Mouse (Mus musculus) heart, embryonic 14.5 days (tissue): ENCODE measurements at regions not wholly inside any gene's neighbourhood (a gene's known extent, or its start where the extent isn't known, plus 50 kb on each side); places are given as distances from the start of the nearest gene placed in this dataset.

Experiments
- ATAC-seq: fragments of 200-750 bp; cut with Nextera tagmentation; 2 replicates; pipeline ENCODE4 v1.8.0; 2017; ENCODE audit warnings: low read depth, moderate TSS enrichment; ENCODE audit not compliant: insufficient number of reproducible peaks, insufficient read depth, low FRiP score
- H3K27ac ChIP-seq, 2 experiments: fragments of 200-500 bp in 1 of 2; fragments of 300-500 bp in 1 of 2; sonication (generic) in 1 of 2; replicated peaks in 1 of 2; 2 replicates each; pipeline ENCODE4 v1.5.1; 2012 to 2014; ENCODE audit warnings: low read depth in 2 of 2, low read length in 2 of 2, control low read depth in 1 of 2, mild to moderate bottlenecking in 1 of 2, mixed read lengths in 1 of 2; ENCODE audit not compliant: control insufficient read depth in 1 of 2, insufficient read depth in 1 of 2
- H3K27me3 ChIP-seq: fragments of 300-500 bp; sonication (generic); 2 replicates; pipeline ENCODE4 v1.6.1; 2014; ENCODE audit warnings: mild to moderate bottlenecking, low read length, control low read depth; ENCODE audit not compliant: control insufficient read depth, insufficient read depth
- H3K36me3 ChIP-seq: fragments of 300-500 bp; sonication (generic); 2 replicates; pipeline ENCODE4 v1.6.1; 2014; ENCODE audit warnings: mild to moderate bottlenecking, control low read depth, low read length, mixed read lengths; ENCODE audit not compliant: control insufficient read depth, insufficient read depth
- H3K4me1 ChIP-seq, 2 experiments: fragments of 200-500 bp in 1 of 2; fragments of 300-500 bp in 1 of 2; sonication (generic) in 1 of 2; 2 replicates each; pipeline ENCODE4 v1.6.1; 2012 to 2014; ENCODE audit warnings: low read length in 2 of 2, control low read depth in 1 of 2, mixed read lengths in 1 of 2; ENCODE audit not compliant: control insufficient read depth in 2 of 2, insufficient read depth in 2 of 2
- H3K4me2 ChIP-seq: fragments of 300-500 bp; sonication (generic); 2 replicates; pipeline ENCODE4 v1.6.1; 2014; ENCODE audit warnings: mild to moderate bottlenecking, low read length
- H3K4me3 ChIP-seq, 2 experiments: fragments of 200-500 bp in 1 of 2; fragments of 300-500 bp in 1 of 2; sonication (generic) in 1 of 2; 2 replicates each; pipeline ENCODE4 v1.5.1; 2012 to 2014; ENCODE audit warnings: low read length in 2 of 2, mild to moderate bottlenecking in 2 of 2, control low read depth in 1 of 2, low read depth in 1 of 2, moderate library complexity in 1 of 2; ENCODE audit not compliant: control insufficient read depth in 1 of 2, insufficient read depth in 1 of 2
- H3K9ac ChIP-seq: fragments of 300-500 bp; sonication (generic); 2 replicates; pipeline ENCODE4 v1.6.1; 2014; ENCODE audit warnings: mild to moderate bottlenecking, low read length
- H3K9me3 ChIP-seq: fragments of 300-500 bp; sonication (generic); 2 replicates; pipeline ENCODE4 v1.6.1; 2016; ENCODE audit warnings: low read length, control low read depth; ENCODE audit not compliant: control insufficient read depth
- WGBS: fragments of 180-500 bp; shearing (Covaris S2); extraction: QIAGEN DNeasy Blood & Tissue Kit; methylation state at CpG from one replicate; pipeline ENCODE4 v1.1.7; 2014; 5-methylcytosine and 5-hydroxymethylcytosine counted together

DNA sequence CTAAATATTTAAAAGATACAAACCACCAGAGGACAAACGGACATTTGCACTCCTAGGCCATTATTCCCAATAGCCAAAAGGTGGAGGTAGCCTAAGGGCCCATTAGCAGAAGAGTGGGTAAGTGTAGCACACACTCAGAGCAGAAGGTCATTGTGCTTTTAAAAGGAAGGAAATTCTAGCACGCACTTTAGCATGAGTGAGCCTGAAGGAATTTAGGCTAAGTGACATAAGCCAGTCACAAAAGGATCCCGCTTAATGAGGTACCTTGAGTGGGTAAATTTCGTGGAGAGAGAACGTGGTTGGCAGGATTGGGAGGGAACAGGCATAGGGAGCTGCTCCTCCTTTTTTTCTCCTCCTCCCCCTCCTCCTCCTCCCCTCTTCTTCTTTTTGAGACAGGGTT is 70.4 kb upstream of the Cd28 start:
- H3K4me2 ChIP-seq, result no peak overlapping the region
- H3K36me3 ChIP-seq, result no peaks in the 10 kb centered on the region
- 31% methylated on average over 5 of the region's 5 CpGs for WGBS
- H3K9ac ChIP-seq, result no peak overlapping the region
- peaks cover 14 to 33% of the 10 kb centered on the region in 2 experiments for H3K4me1 ChIP-seq
- no peak for ATAC-seq
- H3K4me3 ChIP-seq, result no peak overlapping the region
- H3K27me3 ChIP-seq, result no peaks in the 10 kb centered on the region
- H3K27ac ChIP-seq, result no peak overlapping the region
- H3K9me3 ChIP-seq, result no peaks in the 10 kb centered on the region

DNA sequence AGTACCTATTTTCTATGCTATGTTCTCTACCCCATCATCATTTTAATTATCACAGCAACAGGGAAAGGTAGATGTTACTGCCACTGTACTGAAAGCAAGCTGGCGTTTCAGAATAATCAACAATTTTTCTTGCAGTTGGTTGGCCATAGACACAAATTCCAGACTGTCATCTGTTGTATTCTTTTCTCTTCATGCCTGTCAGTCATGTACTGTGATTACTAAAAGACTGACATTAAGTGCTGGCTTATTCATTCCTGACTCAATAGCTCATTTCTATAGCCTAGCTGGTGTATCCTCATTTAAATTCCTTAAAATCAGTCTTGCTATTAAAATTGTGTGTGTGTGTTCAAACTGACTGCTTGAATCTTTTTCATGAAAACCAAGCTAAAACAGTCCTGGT is 71.4 kb upstream of the Cd28 start:
- Histone ChIP-seq H3K27ac (no peak overlapping the region), H3K4me3 (no peak overlapping the region), H3K36me3 (no peaks in the 10 kb centered on the region), H3K4me2 (no peak overlapping the region), H3K27me3 (no peaks in the 10 kb centered on the region), H3K9me3 (no peaks in the 10 kb centered on the region), H3K4me1 (peaks cover 11 to 24% of the 10 kb centered on the region in 2 experiments), H3K9ac (no peak overlapping the region)
- no peak for ATAC-seq
- WGBS, result 75% methylated on average over 1 of the region's 1 CpGs

- no peak overlapping the region for H3K4me3 ChIP-seq
- WGBS, result 51% methylated on average over 3 of the region's 3 CpGs
- H3K9ac ChIP-seq, result no peak overlapping the region
- no peak overlapping the region for H3K27ac ChIP-seq
- H3K27me3 ChIP-seq, result no peaks in the 10 kb centered on the region
- no peak overlapping the region for H3K4me2 ChIP-seq
- H3K4me1 ChIP-seq, result peaks cover 6 to 13% of the 10 kb centered on the region in 2 experiments; a peak in 3 of 4 replicates
- H3K36me3 ChIP-seq, result no peaks in the 10 kb centered on the region
- ATAC-seq, result no peak
- no peaks in the 10 kb centered on the region for H3K9me3 ChIP-seq
Measured at GRCm38 (mm10) chr1:60642761-60643160, 73.8 kb upstream of the Cd28 start.

GRCm38 (mm10) chr1:60642175-60642574 is 74.4 kb upstream of the Cd28 start:
- Histone ChIP-seq H3K9me3 (no peaks in the 10 kb centered on the region), H3K9ac (no peak overlapping the region), H3K4me2 (no peak overlapping the region), H3K4me3 (no peak overlapping the region), H3K27ac (peak overlapping the region in 1 of 2 experiments; percentile 34; a peak in 1 of 4 replicates), H3K27me3 (no peaks in the 10 kb centered on the region), H3K4me1 (peaks cover 6 to 13% of the 10 kb centered on the region in 2 experiments; a peak in 3 of 4 replicates), H3K36me3 (no peaks in the 10 kb centered on the region)
- no peak for ATAC-seq
- 8% methylated on average over 2 of the region's 2 CpGs for WGBS

GRCm38 (mm10) chr1:60641324-60641764 is 74.4 kb upstream of the Raph1 start:
- H3K36me3 ChIP-seq, result no peaks in the 10 kb centered on the region
- H3K4me2 ChIP-seq, result no peak overlapping the region
- H3K27ac ChIP-seq, result no peak overlapping the region
- H3K27me3 ChIP-seq, result no peaks in the 10 kb centered on the region
- peaks cover 6 to 12% of the 10 kb centered on the region in 2 experiments; a peak in 3 of 4 replicates for H3K4me1 ChIP-seq
- H3K4me3 ChIP-seq, result no peak overlapping the region
- H3K9ac ChIP-seq, result no peak overlapping the region
- H3K9me3 ChIP-seq, result no peaks in the 10 kb centered on the region
- ATAC-seq, result no peak
- 71% methylated on average over 7 of the region's 7 CpGs for WGBS

DNA sequence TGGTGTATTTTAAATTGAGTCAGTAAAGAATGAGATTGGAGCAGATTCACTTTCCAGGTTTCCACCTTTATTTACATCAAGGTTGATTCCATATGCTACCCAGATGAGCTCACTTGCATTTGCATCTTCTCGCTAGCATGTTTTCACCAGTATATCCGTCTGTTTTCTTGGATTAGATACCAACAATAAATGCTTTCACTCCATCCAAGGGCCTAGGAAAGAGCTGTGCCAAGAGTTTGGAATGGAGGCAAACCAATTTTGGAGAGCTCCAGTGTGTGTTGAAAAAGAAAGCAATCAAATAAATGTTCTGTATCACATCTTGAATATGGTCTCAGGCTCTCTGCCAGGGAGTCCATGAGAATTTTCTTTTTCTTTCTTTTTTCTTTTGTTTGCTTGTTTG is 72.6 kb upstream of the Raph1 start:
- Histone ChIP-seq H3K27ac (no peak overlapping the region), H3K9me3 (no peaks in the 10 kb centered on the region), H3K4me2 (no peak overlapping the region), H3K4me3 (no peak overlapping the region), H3K27me3 (no peaks in the 10 kb centered on the region), H3K36me3 (no peaks in the 10 kb centered on the region), H3K9ac (no peak overlapping the region), H3K4me1 (peaks cover 0 to 7% of the 10 kb centered on the region in 2 experiments; a peak in 1 of 4 replicates)
- no peak for ATAC-seq
- WGBS, result 81% methylated on average over 2 of the region's 2 CpGs

- no peaks in the 10 kb centered on the region for H3K27me3 ChIP-seq
- peaks cover 0 to 7% of the 10 kb centered on the region in 2 experiments; a peak in 1 of 4 replicates for H3K4me1 ChIP-seq
- H3K9me3 ChIP-seq, result no peaks in the 10 kb centered on the region
- 51% methylated on average over 2 of the region's 2 CpGs for WGBS
- H3K4me2 ChIP-seq, result no peak overlapping the region
- H3K9ac ChIP-seq, result no peak overlapping the region
- ATAC-seq, result no peak
- H3K36me3 ChIP-seq, result no peaks in the 10 kb centered on the region
- no peak overlapping the region for H3K4me3 ChIP-seq
- H3K27ac ChIP-seq, result no peak overlapping the region
Measured at GRCm38 (mm10) chr1:60639059-60639458, 72.2 kb upstream of the Raph1 start.

DNA sequence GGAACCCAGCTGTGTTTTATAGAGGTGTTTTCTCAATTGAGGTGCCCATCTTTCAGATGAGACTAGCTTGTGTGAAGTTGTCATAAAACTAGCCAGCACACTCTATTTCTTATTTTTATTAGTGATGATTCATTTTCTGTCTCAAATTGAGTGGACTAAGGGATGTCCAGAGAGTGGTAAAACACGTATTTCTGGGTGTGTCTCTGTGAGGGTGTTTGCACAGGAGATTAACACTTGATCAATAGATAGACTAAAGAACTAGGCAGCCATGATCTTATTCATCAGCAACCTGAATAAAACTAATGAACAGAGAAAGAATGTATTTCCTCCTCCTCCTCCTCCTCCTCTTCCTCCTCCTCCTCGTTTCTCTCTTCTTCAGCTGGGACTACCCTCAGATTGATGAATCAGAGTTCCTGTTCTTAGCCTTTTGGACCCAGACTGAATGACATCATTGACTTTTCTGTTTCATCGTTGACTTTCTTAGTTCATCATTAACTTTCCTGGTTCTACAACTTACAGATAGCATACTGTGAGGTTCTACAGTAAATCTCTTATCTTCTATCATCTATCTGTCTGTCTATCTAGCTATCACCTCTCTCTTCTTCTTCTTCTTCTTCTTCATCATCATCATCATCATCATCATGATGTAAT is 70.0 kb upstream of the Raph1 start:
- Histone ChIP-seq H3K4me1 (no peaks in the 10 kb centered on the region), H3K36me3 (no peaks in the 10 kb centered on the region), H3K9ac (no peak overlapping the region), H3K4me3 (no peak overlapping the region), H3K27me3 (no peaks in the 10 kb centered on the region), H3K9me3 (no peaks in the 10 kb centered on the region), H3K27ac (no peak overlapping the region), H3K4me2 (no peak overlapping the region)
- no peak for ATAC-seq
- 68% methylated on average over 3 of the region's 3 CpGs for WGBS
